Mouse (Mus musculus) G1E (cell line): ENCODE measurements around the gene Olfr1278. TPM values are rescaled to one million over a fixed set of nuclear protein-coding genes. Genes with fewer than 3 reads are reported as not detected.
"Not testable (repeated sequence)": the region's sequence is repeated elsewhere in the genome, so short reads cannot be mapped to it uniquely, and the experiment has no call there.

Source experiments
- ATAC-seq: 2 replicates; pipeline ENCODE4 v1.8.0; 2016; ENCODE audit warnings: mild to moderate bottlenecking; ENCODE audit not compliant: insufficient number of reproducible peaks, poor library complexity, low FRiP score, severe bottlenecking; ENCODE audit errors: extremely low read depth
- DNase-seq: peaks from one replicate; pipeline ENCODE4 v3.0.0; 2012; ENCODE audit warnings: low spot score
- H3K27me3 ChIP-seq: 2 replicates; pipeline ENCODE4 v1.6.1; 2012; ENCODE audit warnings: mild to moderate bottlenecking, low read length, inconsistent platforms; ENCODE audit not compliant: insufficient read depth
- H3K36me3 ChIP-seq: replicated peaks from 2 replicates; pipeline ENCODE3; 2012; ENCODE audit warnings: mild to moderate bottlenecking, inconsistent platforms
- H3K4me1 ChIP-seq: 2 replicates; pipeline ENCODE4 v1.6.1; 2012; ENCODE audit warnings: low read depth, low read length, inconsistent platforms, mixed read lengths; ENCODE audit not compliant: insufficient read depth
- H3K4me3 ChIP-seq: 2 replicates; pipeline ENCODE4 v1.5.1; 2012; ENCODE audit warnings: low read depth, mild to moderate bottlenecking, inconsistent platforms, low read length, moderate library complexity, mixed read lengths
- H3K9me3 ChIP-seq: replicated peaks from 2 replicates; pipeline ENCODE4 v1.6.1; 2012; ENCODE audit warnings: inconsistent platforms
- CTCF ChIP-seq: IDR thresholded peaks from 2 replicates; pipeline ENCODE4 v1.5.1; 2012; ENCODE audit warnings: low read depth, low read length, inconsistent platforms, mixed read lengths
- GATA1 ChIP-seq: IDR thresholded peaks from 2 replicates; pipeline ENCODE4 v1.6.1; 2012; ENCODE audit warnings: borderline replicate concordance, low read length, inconsistent platforms, mixed read lengths
- GATA2 ChIP-seq: IDR thresholded peaks from 2 replicates; pipeline ENCODE4 v1.6.1; 2012; ENCODE audit warnings: low read depth, low read length, inconsistent platforms, borderline replicate concordance
- POLR2AphosphoS5 ChIP-seq: IDR thresholded peaks from 2 replicates; pipeline ENCODE4 v1.6.1; 2012; ENCODE audit warnings: low read depth, low read length, inconsistent platforms; ENCODE audit not compliant: insufficient replicate concordance
- TAL1 ChIP-seq: conservative IDR thresholded peaks from 2 replicates; pipeline ENCODE4 v1.6.1; 2012; ENCODE audit warnings: low read depth, low read length, inconsistent platforms, mixed read lengths
- polyA plus RNA-seq: library from polyadenylated mRNA; stranded (reverse); fragments of >175 nt; gene quantifications from 2 replicates; pipeline ENCODE4 v1.2.3, GENCODE M21; 2012
- total RNA-seq, 2 experiments: library from RNA; stranded (forward) in 1 of 2; stranded (reverse) in 1 of 2; fragments of 200-1000 nt in 1 of 2; fragments of >200 nt in 1 of 2; fragmentation: Nextera tagmentation in 1 of 2; gene quantifications; 2 replicates each; pipeline ENCODE4 v1.2.3; 2014 to 2017

Olfr1278 gene
- total and polyA plus RNA-seq, 3 experiments: 0.22 TPM; not detected in 2

DNA sequence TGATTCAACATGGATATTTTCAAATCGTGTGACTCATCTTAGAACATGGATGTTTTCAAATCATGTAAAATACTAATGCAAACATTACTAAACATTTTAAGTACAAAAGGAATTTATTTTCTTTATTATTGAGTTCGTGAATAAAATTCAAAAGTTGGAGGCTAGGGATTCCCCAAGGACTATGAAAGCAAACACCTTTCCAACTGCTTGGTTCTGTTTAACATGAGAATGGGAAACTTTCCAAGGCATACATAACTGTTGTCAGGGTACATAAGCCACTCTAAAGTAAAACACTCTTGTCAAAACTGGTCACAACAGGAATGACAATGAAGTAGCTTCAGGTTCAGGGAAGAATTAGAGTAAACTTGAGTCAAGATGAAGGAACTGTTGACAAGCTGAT is 36.3 kb downstream of the Olfr1278 start, which contains the start of gene Olfr1281:
Olfr1281 (plus strand) TSS at position 301 of the 400 bp plus-strand sequence.
- no peaks in the 10 kb centered on the region for H3K36me3 ChIP-seq
- no peak for ATAC-seq

DNA sequence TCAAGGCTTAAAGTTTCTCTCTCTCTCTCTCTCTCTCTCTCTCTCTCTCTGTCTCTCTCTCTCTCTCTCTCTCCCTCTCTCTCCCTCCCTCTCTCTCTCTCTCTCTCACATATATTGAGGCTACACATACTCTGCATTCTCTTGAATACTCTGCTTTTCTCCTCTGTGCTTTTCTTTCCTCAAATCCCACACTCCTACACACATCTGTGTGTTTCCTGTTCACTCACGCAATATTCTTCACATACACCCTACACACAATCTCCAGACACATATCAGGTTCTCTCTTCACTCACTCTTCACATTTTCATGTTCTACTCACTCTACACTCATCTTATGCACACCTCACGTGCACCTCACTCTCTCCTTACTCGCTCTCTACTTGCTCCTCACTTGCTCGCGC is 43.8 kb downstream of the Olfr1278 start:
- ATAC-seq, DNase-seq, H3K36me3 ChIP-seq, H3K4me3 ChIP-seq, H3K27me3 ChIP-seq, H3K4me1 ChIP-seq, H3K9me3 ChIP-seq: not testable (repeated sequence)

More for the DNA sequence above, 36.3 kb downstream of the Olfr1278 start, which contains the start of gene Olfr1281:
- H3K27me3 ChIP-seq: no peaks in the 10 kb centered on the region
- no peak for DNase-seq
- no peak for TF ChIP-seq CTCF
- TF ChIP-seq GATA1: no peak
- no peak for TF ChIP-seq TAL1
- no peaks in the 10 kb centered on the region for H3K4me1 ChIP-seq
- H3K9me3 ChIP-seq: no peaks in the 10 kb centered on the region
- no peak within 1 kb of the TSS for H3K4me3 ChIP-seq

DNA sequence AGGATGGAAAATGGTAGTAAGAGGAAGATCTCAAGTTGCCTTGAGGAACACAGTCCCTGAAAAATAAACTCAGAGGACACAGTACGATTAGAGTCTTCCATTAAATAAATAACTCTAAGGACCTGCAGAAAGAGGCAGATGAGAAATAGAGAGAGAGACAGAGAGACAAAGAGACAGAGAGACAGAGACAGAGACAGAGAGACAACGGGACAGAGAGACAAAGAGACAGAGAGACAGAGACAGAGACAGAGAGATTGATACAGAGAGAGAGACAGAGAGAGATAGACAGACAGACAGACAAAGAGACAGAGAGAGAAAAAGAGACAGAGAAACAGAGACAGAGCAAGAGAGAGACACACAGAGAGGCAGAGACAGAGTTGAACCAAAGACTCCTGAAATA is 46.0 kb downstream of the Olfr1278 start, which contains the start of gene Olfr1282:
Olfr1282 (minus strand) TSS at position 101 of the 400 bp plus-strand sequence.
- Histone ChIP-seq H3K4me1 (no peaks in the 10 kb centered on the region), H3K9me3 (no peaks in the 10 kb centered on the region), H3K27me3 (no peaks in the 10 kb centered on the region), H3K36me3 (no peaks in the 10 kb centered on the region), H3K4me3 (no peak within 1 kb of the TSS)
- TF ChIP-seq CTCF (no peak), POLR2AphosphoS5 (no peak), TAL1 (no peak), GATA1 (no peak), GATA2 (no peak)
- DNase-seq: no peak
- no peak for ATAC-seq

Other genes starting within 250 kb of the Olfr1278 start
- not detected in 2 replicates for gene Gm13941, start 184.2 kb upstream of the Olfr1278 start, total RNA-seq (2014; fragmentation: Nextera tagmentation)
- not detected in 2 replicates for gene Gm13941, start 184.2 kb upstream of the Olfr1278 start, total RNA-seq (2017)
- not detected in 2 replicates for gene Gm13941, start 184.2 kb upstream of the Olfr1278 start, polyA plus RNA-seq
- gene Gm15130, start 137.2 kb upstream of the Olfr1278 start, total RNA-seq (2014; fragmentation: Nextera tagmentation): not detected in 2 replicates
- not detected in 2 replicates for gene Gm15130, start 137.2 kb upstream of the Olfr1278 start, total RNA-seq (2017)
- not detected in 2 replicates for gene Gm15130, start 137.2 kb upstream of the Olfr1278 start, polyA plus RNA-seq
- gene 4930430A15Rik, start 60.5 kb upstream of the Olfr1278 start, total RNA-seq (2014; fragmentation: Nextera tagmentation): not detected in 2 replicates
- gene 4930430A15Rik, start 60.5 kb upstream of the Olfr1278 start, total RNA-seq (2017): 0.05 TPM in 1 of 2 replicates, not detected in the other
- not detected in 2 replicates for gene 4930430A15Rik, start 60.5 kb upstream of the Olfr1278 start, polyA plus RNA-seq
- gene Olfr1275, start 54.9 kb upstream of the Olfr1278 start, total RNA-seq (2014; fragmentation: Nextera tagmentation): not detected in 2 replicates
- 0.11 and 0.23 TPM in 2 replicates for gene Olfr1275, start 54.9 kb upstream of the Olfr1278 start, total RNA-seq (2017)
- gene Olfr1275, start 54.9 kb upstream of the Olfr1278 start, polyA plus RNA-seq: not detected in 2 replicates
- gene Olfr1276, start 35.6 kb upstream of the Olfr1278 start, total RNA-seq (2014; fragmentation: Nextera tagmentation): not detected in 2 replicates
- under 0.01 and 0.11 TPM in 2 replicates for gene Olfr1276, start 35.6 kb upstream of the Olfr1278 start, total RNA-seq (2017)
- gene Olfr1276, start 35.6 kb upstream of the Olfr1278 start, polyA plus RNA-seq: not detected in 2 replicates
- not detected in 2 replicates for gene Olfr1277, start 16.0 kb upstream of the Olfr1278 start, total RNA-seq (2014; fragmentation: Nextera tagmentation)
- under 0.01 and 0.16 TPM in 2 replicates for gene Olfr1277, start 16.0 kb upstream of the Olfr1278 start, total RNA-seq (2017)
- gene Olfr1277, start 16.0 kb upstream of the Olfr1278 start, polyA plus RNA-seq: not detected in 2 replicates
- not detected in 2 replicates for gene Olfr1279, start 10.5 kb downstream of the Olfr1278 start, total RNA-seq (2014; fragmentation: Nextera tagmentation)
- 0.16 TPM in 1 of 2 replicates, not detected in the other for gene Olfr1279, start 10.5 kb downstream of the Olfr1278 start, total RNA-seq (2017)
- not detected in 2 replicates for gene Olfr1279, start 10.5 kb downstream of the Olfr1278 start, polyA plus RNA-seq
- gene Olfr1280, start 23.9 kb downstream of the Olfr1278 start, total RNA-seq (2014; fragmentation: Nextera tagmentation): not detected in 2 replicates
- 0.12 and 0.22 TPM in 2 replicates for gene Olfr1280, start 23.9 kb downstream of the Olfr1278 start, total RNA-seq (2017)
- gene Olfr1280, start 23.9 kb downstream of the Olfr1278 start, polyA plus RNA-seq: not detected in 2 replicates
- not detected in 2 replicates for gene Olfr1281, start 36.4 kb downstream of the Olfr1278 start, total RNA-seq (2014; fragmentation: Nextera tagmentation)
- 0.05 and 0.23 TPM in 2 replicates for gene Olfr1281, start 36.4 kb downstream of the Olfr1278 start, total RNA-seq (2017)
- gene Olfr1281, start 36.4 kb downstream of the Olfr1278 start, polyA plus RNA-seq: not detected in 2 replicates
- not detected in 2 replicates for gene Olfr1282, start 45.9 kb downstream of the Olfr1278 start, total RNA-seq (2014; fragmentation: Nextera tagmentation)
- 0.12 TPM in 1 of 2 replicates, not detected in the other for gene Olfr1282, start 45.9 kb downstream of the Olfr1278 start, total RNA-seq (2017)
- gene Olfr1282, start 45.9 kb downstream of the Olfr1278 start, polyA plus RNA-seq: not detected in 2 replicates
- not detected in 2 replicates for gene Olfr1283, start 76.7 kb downstream of the Olfr1278 start, total RNA-seq (2014; fragmentation: Nextera tagmentation)
- gene Olfr1283, start 76.7 kb downstream of the Olfr1278 start, total RNA-seq (2017): 0.11 and 0.17 TPM in 2 replicates
- not detected in 2 replicates for gene Olfr1283, start 76.7 kb downstream of the Olfr1278 start, polyA plus RNA-seq
- not detected in 2 replicates for gene Olfr1284, start 85.4 kb downstream of the Olfr1278 start, total RNA-seq (2014; fragmentation: Nextera tagmentation)
- not detected in 2 replicates for gene Olfr1284, start 85.4 kb downstream of the Olfr1278 start, total RNA-seq (2017)
- not detected in 2 replicates for gene Olfr1284, start 85.4 kb downstream of the Olfr1278 start, polyA plus RNA-seq
- gene Olfr1286, start 133.0 kb downstream of the Olfr1278 start, total RNA-seq (2014; fragmentation: Nextera tagmentation): not detected in 2 replicates
- 0.22 and 0.70 TPM in 2 replicates for gene Olfr1286, start 133.0 kb downstream of the Olfr1278 start, total RNA-seq (2017)
- not detected in 2 replicates for gene Olfr1286, start 133.0 kb downstream of the Olfr1278 start, polyA plus RNA-seq
- gene Olfr1287, start 159.0 kb downstream of the Olfr1278 start, total RNA-seq (2014; fragmentation: Nextera tagmentation): not detected in 2 replicates
- 0.11 and 0.12 TPM in 2 replicates for gene Olfr1287, start 159.0 kb downstream of the Olfr1278 start, total RNA-seq (2017)
- not detected in 2 replicates for gene Olfr1287, start 159.0 kb downstream of the Olfr1278 start, polyA plus RNA-seq
- gene Olfr1288, start 184.0 kb downstream of the Olfr1278 start, total RNA-seq (2014; fragmentation: Nextera tagmentation): not detected in 2 replicates
- not detected in 2 replicates for gene Olfr1288, start 184.0 kb downstream of the Olfr1278 start, total RNA-seq (2017)
- not detected in 2 replicates for gene Olfr1288, start 184.0 kb downstream of the Olfr1278 start, polyA plus RNA-seq
- not detected in 2 replicates for gene Olfr1289, start 190.7 kb downstream of the Olfr1278 start, total RNA-seq (2014; fragmentation: Nextera tagmentation)
- gene Olfr1289, start 190.7 kb downstream of the Olfr1278 start, total RNA-seq (2017): not detected in 2 replicates
- gene Olfr1289, start 190.7 kb downstream of the Olfr1278 start, polyA plus RNA-seq: not detected in 2 replicates
- not detected in 2 replicates for gene Olfr1290, start 203.7 kb downstream of the Olfr1278 start, total RNA-seq (2014; fragmentation: Nextera tagmentation)
- gene Olfr1290, start 203.7 kb downstream of the Olfr1278 start, total RNA-seq (2017): not detected in 2 replicates
- not detected in 2 replicates for gene Olfr1290, start 203.7 kb downstream of the Olfr1278 start, polyA plus RNA-seq
- gene Olfr1291-ps1, start 207.0 kb downstream of the Olfr1278 start, total RNA-seq (2014; fragmentation: Nextera tagmentation): not detected in 2 replicates
- 0.06 and 0.22 TPM in 2 replicates for gene Olfr1291-ps1, start 207.0 kb downstream of the Olfr1278 start, total RNA-seq (2017)
- gene Olfr1291-ps1, start 207.0 kb downstream of the Olfr1278 start, polyA plus RNA-seq: not detected in 2 replicates
- gene Olfr1293-ps, start 235.1 kb downstream of the Olfr1278 start, total RNA-seq (2014; fragmentation: Nextera tagmentation): not detected in 2 replicates
- 0.05 and 0.06 TPM in 2 replicates for gene Olfr1293-ps, start 235.1 kb downstream of the Olfr1278 start, total RNA-seq (2017)
- not detected in 2 replicates for gene Olfr1293-ps, start 235.1 kb downstream of the Olfr1278 start, polyA plus RNA-seq